Mouse (Mus musculus) frontal cortex, adult 2 months (tissue): ENCODE results near the gene Ctbp2. TPM values are rescaled to one million over a fixed set of nuclear protein-coding genes. Genes with fewer than 3 reads are reported as not detected.

ENCODE experiments used
- DNase-seq, 2 experiments: peaks; one replicate each; pipeline ENCODE4 v3.0.0; 2022; ENCODE audit warnings: low spot score in 1 of 2; ENCODE audit errors: extremely low spot score in 1 of 2
- polyA plus RNA-seq: library from polyadenylated mRNA; depleted of rRNA; stranded (reverse); fragments of >200 nt; gene quantifications from 2 replicates; pipeline ENCODE4 v1.2.3, GENCODE M21; 2012

Gene Ctbp2
- polyA plus RNA-seq, 1 experiment: 59.6 TPM

DNA sequence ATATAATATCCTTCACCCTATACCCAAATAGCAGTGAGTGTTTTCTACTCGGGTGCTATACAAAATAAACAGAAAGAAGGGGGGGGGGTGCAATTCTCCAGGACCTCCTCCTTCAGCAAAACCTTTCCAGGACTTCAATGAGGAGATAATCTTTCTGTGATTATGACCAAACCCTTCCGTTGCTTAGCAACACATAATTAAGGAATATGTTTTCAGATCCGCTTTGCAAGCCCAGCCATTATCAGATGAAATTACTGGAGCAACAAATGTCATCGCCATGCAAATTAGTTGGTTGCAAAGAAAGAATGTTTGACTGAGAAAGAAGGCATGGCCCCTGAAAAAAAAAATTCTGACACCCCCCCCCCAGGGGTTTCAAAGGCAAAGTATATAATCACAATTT is 112.5 kb downstream of the Ctbp2 start:
- no peak for DNase-seq

GRCm38 (mm10) chr7:133011191-133011590 is 113.0 kb downstream of the Ctbp2 start:
- peak in 1 of 2 experiments; percentile 32 for DNase-seq

- DNase-seq: no peak
These were observed 113.7 kb downstream of the Ctbp2 start for GRCm38 (mm10) chr7:133010477-133010876.

- no peak for DNase-seq
These were observed 114.5 kb downstream of the Ctbp2 start for GRCm38 (mm10) chr7:133009676-133010075.

GRCm38 (mm10) chr7:133008663-133009062 is 115.5 kb downstream of the Ctbp2 start:
- DNase-seq: no peak

DNA sequence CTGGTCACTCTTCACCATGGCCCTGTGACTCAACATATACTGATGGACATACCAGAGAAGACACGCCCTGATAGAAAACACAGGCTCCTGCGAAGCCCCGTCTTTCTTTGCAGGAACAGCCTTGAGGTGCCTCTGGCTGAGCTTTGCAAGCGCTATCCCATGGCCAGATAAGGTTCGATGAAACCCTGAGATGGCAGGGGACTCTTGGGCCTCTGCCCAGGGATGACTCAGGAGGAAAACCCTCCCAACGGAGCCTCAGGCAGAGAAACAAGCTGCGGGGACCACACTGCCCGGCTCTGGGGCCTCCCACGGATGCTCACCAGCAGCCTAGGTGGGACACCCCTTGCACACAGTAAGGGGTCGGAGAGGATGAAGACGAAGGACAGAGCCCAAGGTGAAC is 116.8 kb downstream of the Ctbp2 start:
- DNase-seq: no peak

DNA sequence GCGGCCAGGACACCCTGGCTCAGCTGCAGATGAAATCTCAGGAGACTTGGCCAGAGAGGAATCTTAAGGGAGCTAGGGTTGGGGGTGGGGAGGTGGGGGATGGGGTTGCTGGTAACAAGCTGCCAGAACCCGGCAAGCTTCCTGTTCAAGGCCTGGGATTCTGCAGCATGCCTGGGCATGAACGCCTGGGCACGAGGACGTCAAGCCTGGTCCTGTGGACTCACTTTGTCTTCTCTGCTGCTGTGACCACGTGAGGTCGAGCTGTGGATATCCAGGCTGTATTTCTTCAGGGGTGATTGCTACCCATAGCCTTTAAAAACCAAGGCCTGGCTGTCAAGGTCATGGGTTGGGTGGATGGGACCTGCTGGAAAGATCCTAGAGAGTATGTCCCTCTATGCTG is 118.4 kb downstream of the Ctbp2 start:
- DNase-seq: no peak

DNA sequence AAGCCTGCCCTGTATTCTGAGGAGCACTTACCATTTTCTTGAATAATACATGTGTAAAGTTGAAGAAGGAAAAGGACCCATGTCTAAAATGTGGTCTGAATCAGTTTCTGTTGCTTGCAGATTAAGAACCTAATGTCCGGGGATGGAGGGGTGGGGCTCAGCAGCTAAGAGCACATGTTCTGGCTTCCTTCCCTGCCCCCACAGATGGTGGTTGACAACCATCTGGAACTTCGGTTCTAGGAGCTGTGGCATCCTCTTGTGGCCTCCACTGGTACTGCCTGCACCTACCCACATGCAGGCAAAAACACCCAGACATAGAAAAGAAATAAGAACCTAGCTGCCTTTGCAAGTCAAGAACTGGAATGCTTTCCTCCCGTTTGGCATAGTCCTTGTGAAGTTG is 120.7 kb downstream of the Ctbp2 start:
- peak; percentile 75 to 93 for DNase-seq

GRCm38 (mm10) chr7:133002271-133002670 is 121.9 kb downstream of the Ctbp2 start:
- DNase-seq: no peak

DNA sequence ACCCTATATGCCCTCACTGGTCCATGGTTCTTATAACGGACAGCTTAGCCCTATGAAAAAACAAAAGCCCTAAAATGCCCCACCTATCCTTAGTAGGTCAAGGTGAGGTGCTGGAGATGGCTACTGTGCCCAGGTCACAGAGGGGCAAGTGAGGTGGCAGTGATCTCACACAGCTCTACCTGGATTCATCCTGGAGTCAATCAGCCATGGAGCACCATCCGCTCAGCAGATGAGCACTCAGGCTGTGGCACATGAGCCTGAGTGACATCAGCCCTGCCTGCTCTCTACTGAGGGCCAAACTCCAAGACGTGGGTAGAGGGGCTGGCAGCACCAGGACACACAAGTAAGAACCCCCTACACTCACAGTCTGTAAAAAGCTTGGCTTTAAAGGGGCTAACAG is 122.8 kb downstream of the Ctbp2 start:
- no peak for DNase-seq

DNA sequence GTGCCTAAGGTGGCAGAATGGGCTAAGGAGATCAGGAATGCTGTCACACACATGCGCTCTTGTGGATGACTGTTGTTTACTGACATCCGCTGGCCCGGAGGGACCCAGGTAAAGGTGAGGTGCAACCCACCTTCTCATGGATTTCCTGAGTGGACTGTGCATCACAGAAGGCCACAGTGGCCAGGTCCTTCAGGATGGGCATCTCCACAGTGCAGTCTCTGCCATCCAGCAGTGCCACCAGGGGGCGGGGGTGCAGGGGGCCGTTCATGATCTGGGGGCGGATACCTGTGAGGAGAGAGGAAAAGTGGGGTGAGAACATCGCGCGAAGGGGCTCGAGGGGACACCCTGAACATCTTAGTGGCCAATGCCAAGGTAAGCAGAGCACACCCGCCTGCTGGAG is 125.1 kb downstream of the Ctbp2 start:
- DNase-seq: no peak

GRCm38 (mm10) chr7:132998639-132999038 is 125.5 kb downstream of the Ctbp2 start:
- DNase-seq: no peak

- DNase-seq: peak in 1 of 2 experiments; percentile 50
These were observed 127.8 kb downstream of the Ctbp2 start for GRCm38 (mm10) chr7:132996391-132996790.

DNA sequence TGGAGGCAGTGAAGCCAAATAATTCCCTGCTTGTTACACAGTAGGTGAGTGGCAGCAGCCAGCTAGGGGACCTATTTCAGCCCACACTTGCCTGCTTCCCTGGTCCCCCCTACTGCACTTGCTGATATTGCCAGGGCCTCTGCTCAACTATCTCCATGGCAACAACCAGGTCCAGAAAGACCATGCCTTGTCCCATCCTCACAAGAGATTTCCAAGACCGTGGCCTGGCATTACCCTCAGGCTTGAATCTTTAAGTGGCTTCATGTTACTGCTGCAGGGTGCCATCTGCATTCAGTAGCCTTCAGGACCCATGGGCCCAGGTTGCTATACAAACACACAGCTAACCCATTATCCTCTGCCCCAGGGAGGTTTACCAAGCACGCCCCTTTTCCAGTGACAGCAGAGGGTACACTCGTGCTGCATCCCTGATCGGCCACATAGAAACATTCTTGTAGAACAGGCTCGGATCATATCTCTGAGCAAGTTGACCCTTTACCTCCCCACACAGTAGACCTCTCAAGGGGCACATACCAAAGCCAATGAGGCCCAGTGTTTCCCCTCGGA is 129.4 kb downstream of the Ctbp2 start:
- no peak for DNase-seq

GRCm38 (mm10) chr7:132994120-132994519 is 130.0 kb downstream of the Ctbp2 start:
- no peak for DNase-seq

- DNase-seq: no peak
These were observed 131.1 kb downstream of the Ctbp2 start for GRCm38 (mm10) chr7:132992967-132993615.

GRCm38 (mm10) chr7:132991240-132991900 is 132.8 kb downstream of the Ctbp2 start:
- no peak for DNase-seq

DNA sequence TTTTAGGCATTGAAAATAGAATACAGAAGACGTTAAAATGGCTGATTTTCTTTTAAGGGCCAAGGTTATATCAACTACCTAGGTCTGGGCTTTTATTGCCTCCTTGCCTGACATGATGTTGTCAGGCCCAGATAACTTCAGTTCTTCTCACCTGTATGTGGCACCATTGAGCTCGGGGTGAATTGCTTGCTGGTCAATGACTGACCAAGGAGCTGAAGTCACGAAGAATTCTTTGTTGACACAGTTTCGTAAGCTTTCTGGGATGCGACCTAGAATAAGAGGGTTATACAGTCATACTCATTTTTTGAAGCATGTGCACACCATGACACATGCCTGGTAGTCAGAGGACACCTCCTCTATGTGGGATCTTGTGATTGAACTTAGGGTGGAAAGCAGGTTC is 134.3 kb downstream of the Ctbp2 start:
- no peak for DNase-seq

DNA sequence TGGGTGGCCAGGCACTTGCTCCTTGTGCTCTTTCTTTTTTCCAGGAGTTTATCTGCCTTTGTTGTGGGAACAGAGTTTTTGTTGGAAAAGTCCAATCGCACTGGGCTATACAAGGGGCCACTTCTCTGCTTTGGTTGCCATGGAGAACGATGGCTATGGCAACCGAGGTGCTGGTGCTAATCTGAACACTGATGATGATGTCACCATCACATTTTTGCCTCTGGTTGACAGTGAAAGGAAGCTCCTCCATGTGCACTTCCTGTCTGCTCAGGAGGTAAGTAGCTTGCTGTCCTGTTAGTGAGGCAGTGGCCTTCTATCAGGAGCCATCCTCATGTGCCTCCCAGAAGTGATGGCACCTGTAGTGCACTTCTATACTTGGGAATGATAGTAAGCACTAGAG is 141.5 kb downstream of the Ctbp2 start:
- no peak for DNase-seq

- no peak for DNase-seq
These were observed 146.2 kb downstream of the Ctbp2 start for GRCm38 (mm10) chr7:132977981-132978380.

DNA sequence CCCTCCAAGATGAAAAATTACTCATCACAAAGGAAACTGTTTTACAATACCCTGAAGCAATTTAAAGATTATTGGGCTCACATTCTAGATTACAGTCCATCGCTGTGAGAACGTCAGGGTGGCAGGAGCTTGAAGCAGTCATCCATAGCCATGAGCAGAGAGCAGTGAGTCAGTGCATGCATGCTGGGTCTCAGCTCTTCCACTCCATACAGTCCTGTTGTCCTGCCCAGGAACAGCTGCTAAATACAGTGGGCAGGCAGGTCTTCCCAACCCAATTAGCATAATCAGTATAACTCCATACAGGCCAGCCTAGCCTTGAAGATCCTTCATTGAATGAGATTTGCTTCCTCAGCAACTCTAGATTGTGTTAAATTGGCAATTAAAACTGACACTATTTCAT is 148.1 kb downstream of the Ctbp2 start:
- DNase-seq: no peak

DNA sequence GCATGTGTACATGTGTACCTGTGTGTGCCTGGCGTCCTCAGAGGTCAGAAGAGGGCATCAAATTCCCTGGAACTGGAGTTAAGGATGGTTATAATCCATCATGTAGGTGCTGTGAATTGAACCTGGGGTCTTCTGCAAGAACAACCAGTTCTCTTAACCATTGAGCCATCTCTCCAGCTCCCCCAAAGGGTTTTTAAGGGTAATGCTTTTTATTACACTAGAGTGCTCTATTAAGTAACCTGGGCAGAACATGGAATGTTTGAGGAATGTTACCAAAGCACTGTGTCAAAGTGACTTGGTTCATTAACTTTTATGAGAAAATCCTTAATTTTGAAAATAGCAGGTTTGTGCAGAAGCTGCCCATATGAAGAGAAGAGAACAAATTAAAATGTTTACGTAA is 152.1 kb downstream of the Ctbp2 start:
- no peak for DNase-seq
